Mouse (Mus musculus): Measurements from ENCODE around the gene Hapln4.
"Not testable (repeated sequence)": the region's sequence is repeated elsewhere in the genome, so short reads cannot be mapped to it uniquely, and the experiment has no call there.

Gene Hapln4

DNA sequence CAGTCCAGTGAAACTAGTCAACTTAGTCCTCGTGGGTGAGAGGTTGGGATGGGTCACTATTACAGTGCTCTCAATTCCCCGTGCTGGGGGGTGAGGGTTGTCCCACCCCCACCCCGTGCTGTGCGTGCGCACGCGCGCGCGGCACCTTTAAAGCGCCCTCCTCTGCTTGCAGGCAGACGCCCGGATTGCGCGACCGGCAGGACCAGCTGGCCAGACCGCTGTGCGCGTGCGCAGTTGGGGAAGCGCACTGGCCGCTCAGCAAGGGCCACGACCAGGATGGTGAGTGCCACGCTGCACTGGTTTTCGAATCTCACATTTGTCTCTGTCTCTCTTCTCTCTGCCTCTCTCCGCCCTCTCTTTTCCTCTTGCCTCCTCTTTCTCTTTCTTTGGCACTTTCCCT is at the start of gene Hapln4:
Gene Hapln4, plus strand, starts transcription at position 173 of the 400 bp plus-strand sequence.
- DNase-seq: peak; percentile 35 to 54

- no peak for DNase-seq
Observed at GRCm38 (mm10) chr8:70037994-70038393, 45.3 kb upstream of the Hapln4 start.

DNA sequence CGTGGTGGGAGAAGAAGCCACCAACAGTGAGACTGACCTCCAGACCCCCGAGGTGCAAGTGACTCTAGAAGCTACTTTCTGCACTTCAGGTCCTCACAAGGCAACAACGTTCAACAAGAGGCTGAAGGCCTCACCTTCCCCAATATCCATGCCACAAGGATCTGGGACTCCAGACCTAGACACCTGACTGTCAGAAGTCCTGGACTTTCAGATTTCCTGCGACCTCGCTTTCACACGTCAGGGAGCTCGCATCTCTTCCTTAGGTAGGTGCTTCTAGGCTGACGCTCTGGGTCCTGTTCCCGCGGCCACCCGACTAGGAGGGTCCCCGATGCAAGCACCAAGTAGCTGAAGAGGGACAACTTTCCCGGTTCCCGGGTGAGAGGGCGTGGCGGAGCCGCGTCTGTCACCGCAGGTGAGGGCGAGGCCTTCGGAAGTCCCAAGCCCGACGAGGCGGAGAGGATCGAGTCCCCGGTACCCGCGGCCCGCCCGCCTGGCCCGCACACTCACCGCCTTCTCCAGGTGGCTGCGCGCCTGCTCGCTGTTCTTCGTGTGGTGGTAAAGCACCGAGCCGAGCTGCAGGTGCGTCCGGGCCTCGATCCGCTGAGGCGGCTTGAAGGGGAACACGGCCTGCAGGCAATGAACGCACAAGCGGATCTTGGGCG is 41.2 kb upstream of the Hapln4 start:
- DNase-seq: peak; percentile 42 to 48

GRCm38 (mm10) chr8:70042583-70043455 is 40.4 kb upstream of the Hapln4 start, which contains the start of the genes Mau2 and Sugp1:
Gene Mau2, minus strand, starts transcription at chr8:70042734.
Gene Sugp1, plus strand, starts transcription at chr8:70042813.
- DNase-seq: peak; percentile 95 to 97

DNA sequence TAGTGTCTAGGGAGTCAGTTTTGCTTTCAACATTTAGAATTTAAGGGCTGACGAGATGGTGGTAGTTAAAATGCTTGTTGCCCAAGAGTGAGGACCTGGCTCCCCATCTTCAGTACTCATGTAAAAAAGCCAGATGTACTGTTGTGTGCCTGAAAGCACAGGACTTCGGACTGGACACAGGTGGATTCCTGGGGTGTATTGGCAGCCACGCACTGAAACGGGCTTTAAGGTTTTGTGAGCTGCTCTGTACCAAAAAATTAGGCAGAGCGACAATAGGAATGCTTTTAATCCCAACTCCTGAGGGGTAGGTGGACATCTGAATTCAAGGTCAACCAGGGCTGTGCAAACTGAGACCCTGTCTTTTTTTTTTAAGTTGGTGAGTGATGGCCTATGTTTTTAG is 39.3 kb upstream of the Hapln4 start:
- DNase-seq: no peak

GRCm38 (mm10) chr8:70049662-70050061 is 33.6 kb upstream of the Hapln4 start:
- DNase-seq: no peak

- not testable (repeated sequence) for DNase-seq
Observed at GRCm38 (mm10) chr8:70050434-70050833, 32.8 kb upstream of the Hapln4 start.

DNA sequence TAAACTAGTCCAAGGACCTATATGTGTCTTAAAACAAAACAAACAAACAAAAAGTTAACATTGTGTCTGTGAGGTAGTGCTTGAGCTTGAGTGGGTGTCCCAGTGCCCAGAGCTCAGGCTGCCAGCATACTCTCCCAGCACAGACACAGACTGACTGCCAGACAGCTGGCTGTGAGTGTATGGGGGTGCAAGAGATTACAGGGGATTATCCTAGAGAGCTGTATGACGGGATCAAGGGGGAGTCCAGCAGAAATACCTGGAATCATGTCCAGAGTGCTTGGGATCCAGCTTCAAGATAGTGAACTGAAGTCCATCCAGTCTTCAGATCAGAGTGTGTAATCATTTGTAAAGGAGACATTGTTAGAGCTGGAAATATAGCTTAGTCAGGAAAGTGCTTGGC is 25.5 kb upstream of the Hapln4 start:
- no peak for DNase-seq

DNA sequence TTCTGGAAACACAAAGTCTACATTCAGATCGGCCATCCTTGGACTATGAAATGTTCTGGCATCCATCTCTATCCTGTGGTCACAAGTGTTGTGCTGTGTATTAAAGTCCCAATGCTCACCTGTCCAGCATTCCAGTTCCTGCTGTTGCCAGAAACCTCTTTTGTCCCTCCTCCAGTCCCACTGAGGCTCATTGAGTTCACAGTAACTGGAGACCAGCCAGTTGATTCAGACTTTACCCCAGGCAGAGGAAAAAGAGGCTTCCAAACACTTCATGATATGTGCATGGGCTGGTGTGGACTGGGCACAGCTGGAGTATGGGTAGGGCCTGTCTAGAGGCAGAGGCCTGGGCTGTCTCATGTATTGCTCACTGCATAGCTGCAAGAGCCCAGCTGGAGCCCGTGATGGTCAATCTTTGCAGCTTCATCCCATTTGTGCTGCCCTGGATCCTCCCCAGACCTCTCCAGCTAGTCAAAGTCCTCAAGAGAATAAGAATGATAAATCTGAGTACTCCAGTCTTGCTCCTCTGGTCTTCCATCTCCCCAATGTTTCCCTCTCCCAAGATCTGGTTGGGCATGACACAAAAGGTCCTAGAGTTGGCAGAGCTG is 11.3 kb upstream of the Hapln4 start:
- no peak for DNase-seq

- peak; percentile 52 to 74 for DNase-seq
Observed at GRCm38 (mm10) chr8:70072441-70073069, 10.7 kb upstream of the Hapln4 start, which contains the start of gene Tm6sf2. Gene Tm6sf2, plus strand, starts transcription at chr8:70072924.

- no peak for DNase-seq
Observed at GRCm38 (mm10) chr8:70073120-70073519, 10.1 kb upstream of the Hapln4 start.

- DNase-seq: no peak
Observed at GRCm38 (mm10) chr8:70073682-70074081, 9.6 kb upstream of the Hapln4 start.

DNA sequence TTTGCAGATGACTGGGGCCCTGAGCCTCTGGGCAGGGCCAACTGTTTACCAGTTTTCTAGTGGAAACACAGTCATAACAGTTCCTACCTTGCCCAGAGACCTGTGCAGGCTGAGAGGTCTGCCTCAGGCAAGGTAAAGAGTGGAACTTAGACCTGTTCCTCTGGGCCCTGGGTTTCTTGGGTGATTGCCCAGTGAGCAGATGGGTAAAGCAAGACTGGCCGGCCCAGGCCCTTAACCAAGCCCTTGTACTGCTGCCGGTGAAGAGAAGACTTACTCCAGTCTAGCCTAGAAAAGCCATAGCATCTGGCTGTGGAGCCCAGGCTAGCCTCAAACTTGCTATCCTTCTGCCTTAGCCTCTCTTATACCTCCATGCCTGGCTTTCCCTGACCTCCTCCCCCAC is 1.3 kb upstream of the Hapln4 start:
- DNase-seq: no peak

DNA sequence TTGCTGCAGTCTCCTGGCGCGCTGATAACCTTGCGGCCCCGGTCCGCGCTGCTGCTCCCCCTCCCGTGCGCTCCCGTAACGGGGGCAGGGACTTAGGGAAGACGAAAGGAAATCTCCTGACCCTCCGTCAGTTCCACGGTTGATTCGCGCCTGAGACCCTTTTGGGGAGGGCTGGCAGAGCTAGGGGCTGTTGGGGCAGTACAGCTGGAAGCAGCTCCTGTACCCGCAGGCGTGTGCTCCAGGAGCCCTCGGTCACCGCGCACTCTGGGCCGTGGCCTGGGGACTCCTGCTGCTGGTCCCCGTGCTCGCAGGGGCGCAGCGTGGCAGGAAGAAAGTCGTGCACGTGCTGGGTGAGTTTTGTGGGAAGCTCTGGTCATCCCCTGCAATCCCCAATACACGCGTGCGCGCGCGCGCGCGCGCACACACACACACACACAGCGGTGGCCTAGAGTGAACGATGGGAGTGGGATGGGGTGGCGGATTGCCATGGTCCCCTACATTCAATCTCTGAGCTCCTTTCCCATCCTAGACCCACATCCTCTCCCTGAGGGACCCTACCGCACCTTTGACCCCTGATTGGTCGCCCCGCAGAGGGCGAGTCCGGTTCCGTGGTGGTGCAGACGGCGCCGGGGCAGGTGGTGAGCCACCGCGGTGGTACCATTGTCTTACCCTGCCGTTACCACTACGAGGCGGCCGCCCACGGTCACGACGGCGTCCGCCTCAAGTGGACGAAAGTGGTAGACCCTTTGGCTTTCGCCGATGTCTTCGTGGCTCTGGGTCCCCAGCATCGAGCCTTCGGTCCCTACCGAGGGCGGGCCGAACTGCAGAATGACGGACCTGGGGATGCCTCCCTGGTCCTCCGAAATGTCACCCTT is 1.2 kb downstream of the Hapln4 start:
- no peak for DNase-seq

DNA sequence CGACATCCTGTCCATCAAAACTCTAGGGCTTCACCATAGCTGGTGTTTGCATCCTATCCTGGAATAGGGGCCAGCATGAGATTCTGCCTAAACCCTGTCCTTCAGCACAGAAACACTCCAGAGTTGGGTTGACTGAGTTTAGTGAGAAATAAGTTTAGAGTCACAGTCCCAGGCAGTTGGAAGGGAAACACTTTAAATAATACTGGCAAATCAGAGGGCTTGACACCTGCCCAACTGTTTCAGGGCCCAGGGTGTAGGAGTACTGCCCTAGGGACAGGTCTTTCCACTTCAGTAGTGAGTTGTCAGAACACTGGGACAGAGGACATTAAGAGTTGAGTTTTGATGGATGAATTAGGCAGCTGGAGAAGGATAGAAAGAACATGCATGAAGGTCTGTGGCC is 2.9 kb downstream of the Hapln4 start:
- no peak for DNase-seq

GRCm38 (mm10) chr8:70087237-70087636 is 4.0 kb downstream of the Hapln4 start:
- DNase-seq: no peak

- peak in 1 of 2 experiments; percentile 14 for DNase-seq
Observed at GRCm38 (mm10) chr8:70087836-70088650, 4.8 kb downstream of the Hapln4 start.

- no peak for DNase-seq
Observed at GRCm38 (mm10) chr8:70089296-70089960, 6.2 kb downstream of the Hapln4 start.

GRCm38 (mm10) chr8:70092786-70093185 is 9.5 kb downstream of the Hapln4 start:
- DNase-seq: no peak

GRCm38 (mm10) chr8:70099276-70099675 is 16.0 kb downstream of the Hapln4 start:
- no peak for DNase-seq
